Mouse (Mus musculus) CH12.LX (cell line): ENCODE measurements around the gene Pdgfra. TPM values are rescaled to one million over a fixed set of nuclear protein-coding genes. Genes with fewer than 3 reads are reported as not detected.

Source experiments
- DNase-seq: peaks from one replicate; pipeline ENCODE4 v3.0.0-alpha.2; 2013; ENCODE audit errors: extremely low read depth
- H3K27ac ChIP-seq: 2 replicates; pipeline ENCODE4 v1.5.1; 2012; ENCODE audit warnings: low read depth, mild to moderate bottlenecking, control low read depth, moderate library complexity; ENCODE audit not compliant: insufficient read depth
- H3K27me3 ChIP-seq: replicated peaks from 2 replicates; pipeline ENCODE3; 2012; ENCODE audit warnings: inconsistent platforms
- H3K36me3 ChIP-seq, 2 experiments: replicated peaks in 1 of 2; 2 replicates each; pipeline versions ENCODE3 to v1.6.1; 2012; ENCODE audit warnings: inconsistent platforms in 1 of 2, low read length in 1 of 2, mild to moderate bottlenecking in 1 of 2, mixed read lengths in 1 of 2, moderate library complexity in 1 of 2; ENCODE audit not compliant: control insufficient read depth in 1 of 2, insufficient read depth in 1 of 2
- H3K4me1 ChIP-seq, 2 experiments: 2 replicates each; pipeline ENCODE4 v1.6.1; 2012; ENCODE audit warnings: inconsistent platforms in 1 of 2, moderate library complexity in 1 of 2; ENCODE audit not compliant: insufficient read depth in 2 of 2, control insufficient read depth in 1 of 2
- H3K4me2 ChIP-seq: 2 replicates; pipeline ENCODE4 v1.6.1; 2012; ENCODE audit warnings: low read depth, mild to moderate bottlenecking, control low read depth; ENCODE audit not compliant: poor library complexity, insufficient read depth, severe bottlenecking
- H3K4me3 ChIP-seq, 3 experiments: fragments of 150-350 bp in 1 of 3; sonication (generic) in 1 of 3; replicated peaks in 1 of 3; 2 replicates each; pipeline versions ENCODE3 to v1.5.1; 2011 to 2012; ENCODE audit warnings: low read depth in 2 of 3, low read length in 2 of 3, mild to moderate bottlenecking in 2 of 3, moderate library complexity in 2 of 3, control low read depth in 1 of 3, improper control_type of control experiment in 1 of 3, inconsistent platforms in 1 of 3, mixed read lengths in 1 of 3; ENCODE audit not compliant: poor library complexity in 1 of 3
- H3K79me2 ChIP-seq: replicated peaks from 2 replicates; pipeline ENCODE4 v1.6.1; 2012; ENCODE audit warnings: mild to moderate bottlenecking, moderate library complexity; ENCODE audit not compliant: control insufficient read depth, poor library complexity, insufficient read depth, severe bottlenecking; ENCODE audit errors: extremely low read depth
- H3K9ac ChIP-seq: 2 replicates; pipeline ENCODE4 v1.6.1; 2012; ENCODE audit warnings: low read depth, mild to moderate bottlenecking, control low read depth, moderate library complexity; ENCODE audit not compliant: insufficient read depth
- H3K9me3 ChIP-seq: replicated peaks from 2 replicates; pipeline ENCODE3; 2012; ENCODE audit warnings: low read length, inconsistent platforms, mixed read lengths
- CHD1 ChIP-seq: IDR thresholded peaks from 2 replicates; pipeline ENCODE4 v1.6.1; 2012; ENCODE audit warnings: low read depth, low read length, improper control_type of control experiment, inconsistent platforms
- CHD2 ChIP-seq: IDR thresholded peaks from 2 replicates; pipeline ENCODE4 v1.6.1; 2011; ENCODE audit warnings: low read length, improper control_type of control experiment
- CTCF ChIP-seq, 2 experiments: IDR thresholded peaks in 1 of 2; conservative IDR thresholded peaks in 1 of 2; 2 replicates each; pipeline ENCODE4 v1.5.1; 2011 to 2012; ENCODE audit warnings: low read depth in 2 of 2, low read length in 2 of 2, improper control_type of control experiment in 1 of 2, inconsistent platforms in 1 of 2, mild to moderate bottlenecking in 1 of 2, moderate library complexity in 1 of 2
- ELF1 ChIP-seq: IDR thresholded peaks from 2 replicates; pipeline ENCODE4 v1.6.1; 2014; ENCODE audit warnings: low read depth, mild to moderate bottlenecking, inconsistent platforms, low read length, improper control_type of control experiment
- JUND ChIP-seq: conservative IDR thresholded peaks from 2 replicates; pipeline ENCODE4 v1.6.1; 2011; ENCODE audit warnings: low read depth, low read length, improper control_type of control experiment
- MAFK ChIP-seq: IDR thresholded peaks from 2 replicates; pipeline ENCODE4 v1.6.1; 2011; ENCODE audit warnings: low read length, improper control_type of control experiment; ENCODE audit not compliant: insufficient replicate concordance
- MAX ChIP-seq: IDR thresholded peaks from 2 replicates; pipeline ENCODE4 v1.6.1; 2011; ENCODE audit warnings: low read length, improper control_type of control experiment
- MAZ ChIP-seq: IDR thresholded peaks from 2 replicates; pipeline ENCODE4 v1.6.1; 2012; ENCODE audit warnings: low read depth, mild to moderate bottlenecking, inconsistent platforms, low read length, improper control_type of control experiment, moderate library complexity
- NRF1 ChIP-seq: IDR thresholded peaks from 2 replicates; pipeline ENCODE4 v1.6.1; 2014; ENCODE audit warnings: low read depth, mild to moderate bottlenecking, inconsistent platforms, low read length, improper control_type of control experiment, moderate library complexity
- POLR2A ChIP-seq: IDR thresholded peaks from 2 replicates; pipeline ENCODE4 v1.6.1; 2011; ENCODE audit warnings: low read depth, mild to moderate bottlenecking, improper control_type of control experiment, low read length
- RAD21 ChIP-seq: IDR thresholded peaks from 2 replicates; pipeline ENCODE4 v1.6.1; 2011; ENCODE audit warnings: low read depth, mild to moderate bottlenecking, low read length, improper control_type of control experiment, moderate library complexity
- SIN3A ChIP-seq: IDR thresholded peaks from 2 replicates; pipeline ENCODE4 v1.6.1; 2012; ENCODE audit warnings: low read length, improper control_type of control experiment, inconsistent platforms
- SMC3 ChIP-seq: IDR thresholded peaks from 2 replicates; pipeline ENCODE4 v1.6.1; 2011; ENCODE audit warnings: low read depth, low read length, improper control_type of control experiment
- TBP ChIP-seq: conservative IDR thresholded peaks from 2 replicates; pipeline ENCODE4 v1.6.1; 2011; ENCODE audit warnings: low read depth, low read length, improper control_type of control experiment
- TCF12 ChIP-seq: IDR thresholded peaks from 2 replicates; pipeline ENCODE4 v1.6.1; 2014; ENCODE audit warnings: low read depth, mild to moderate bottlenecking, inconsistent platforms, low read length, improper control_type of control experiment
- USF1 ChIP-seq: IDR thresholded peaks from 2 replicates; pipeline ENCODE4 v1.6.1; 2014; ENCODE audit warnings: low read depth, mild to moderate bottlenecking, inconsistent platforms, low read length, improper control_type of control experiment
- ZKSCAN1 ChIP-seq: IDR thresholded peaks from 2 replicates; pipeline ENCODE4 v1.6.1; 2012; ENCODE audit warnings: low read depth, inconsistent platforms, low read length, improper control_type of control experiment, borderline replicate concordance
- dilution Hi-C: fragments of 300-500 bp; cut with MboI; formaldehyde crosslinking; loops from 2 replicates; pipeline ENCODE4 v1.14.3; 2020; ENCODE audit warnings: low sequenced_read_pairs; ENCODE audit not compliant: extremely low pct_unique_long_range_greater_than_20kb, extremely low pct_ligation_motif_present
- in situ Hi-C: fragments of 300-500 bp; cut with MboI; formaldehyde crosslinking; loops from 3 replicates; pipeline ENCODE4 v1.14.3; 2019; ENCODE audit warnings: low sequenced_read_pairs, low pct_ligation_motif_present, low pct_unique_long_range_greater_than_20kb, mixed read lengths
- polyA plus RNA-seq: library from polyadenylated mRNA; unstranded; fragments of >175 nt; gene quantifications from 2 replicates; pipeline ENCODE4 v1.2.1, GENCODE M21; 2012; ENCODE audit warnings: low read depth; ENCODE audit not compliant: insufficient read length
- total RNA-seq, 2 experiments: library from RNA; depleted of rRNA; stranded (reverse); fragments of 300-350 nt in 1 of 2; fragments of >200 nt in 1 of 2; gene quantifications; 2 replicates each; pipeline ENCODE4 v1.2.3; 2012 to 2014

The Pdgfra gene
- total and polyA plus RNA-seq, 3 experiments, result 0.13 to 0.25 (median 0.13) TPM

- TF ChIP-seq CHD1, result no peak
- TF ChIP-seq TBP, result no peak
- TF ChIP-seq MAX, result no peak
- no peak for TF ChIP-seq POLR2A
- TF ChIP-seq USF1, result no peak
- no peak for TF ChIP-seq NRF1
- TF ChIP-seq CTCF (conservative IDR thresholded peaks at IDR 0.05 in 1 of 2, IDR thresholded peaks at IDR 0.05 in 1 of 2; ENCODE audit: low read depth in 2 of 2, low read length in 2 of 2), result no peak
- no peak for TF ChIP-seq ELF1
- no peak for TF ChIP-seq MAZ
- TF ChIP-seq CHD2, result no peak
- TF ChIP-seq MAFK, result no peak
- no peak for TF ChIP-seq SIN3A
- no peaks in the 10 kb centered on the region for H3K36me3 ChIP-seq
- dilution Hi-C loops, result no loop called here
- DNase-seq, result no peak
- peaks cover 11% of the 10 kb centered on the region for H3K9me3 ChIP-seq
- H3K79me2 ChIP-seq, result no peaks in the 10 kb centered on the region
- no peak overlapping the region for H3K4me3 ChIP-seq
- peaks cover 19% of the 10 kb centered on the region for H3K27me3 ChIP-seq
- H3K4me1 ChIP-seq, result peaks cover 0 to 13% of the 10 kb centered on the region in 2 experiments; a peak in 2 of 4 replicates
- in situ Hi-C loops, result loop anchor here (10.0 to 25.0 kb wide), 5 partner anchors 356 to 1296 kb away; no protein-coding TSS in a partner anchor
- no peak overlapping the region for H3K4me2 ChIP-seq
- H3K27ac ChIP-seq, result no peak overlapping the region
- H3K9ac ChIP-seq, result no peak overlapping the region
Observed at GRCm38 (mm10) chr5:75150341-75150981, 1.6 kb upstream of the Pdgfra start.

GRCm38 (mm10) chr5:75151146-75151900 lies 769 bp upstream of the Pdgfra start:
- no peak for TF ChIP-seq JUND
- no peak for TF ChIP-seq CHD1
- TF ChIP-seq RAD21, result peak; percentile 58
- no peak for TF ChIP-seq TCF12
- peak; percentile 40 for TF ChIP-seq SMC3
- TF ChIP-seq CHD2, result 0 out of 2 replicates have a peak, but pooled peaks have one; percentile 31
- no peak for TF ChIP-seq ZKSCAN1
- peak in 1 of 2 experiments; percentile 61; a peak in 2 of 4 replicates for TF ChIP-seq CTCF (conservative IDR thresholded peaks at IDR 0.05 in 1 of 2, IDR thresholded peaks at IDR 0.05 in 1 of 2; ENCODE audit: low read depth in 2 of 2, low read length in 2 of 2)
- Histone ChIP-seq H3K79me2 (no peaks in the 10 kb centered on the region), H3K4me2 (no peak overlapping the region), H3K27ac (no peak overlapping the region), H3K27me3 (peaks cover 20% of the 10 kb centered on the region), H3K9ac (no peak overlapping the region), H3K4me1 (peaks cover 0 to 17% of the 10 kb centered on the region in 2 experiments; a peak in 2 of 4 replicates), H3K4me3 (no peak overlapping the region), H3K9me3 (peaks cover 11% of the 10 kb centered on the region), H3K36me3 (no peaks in the 10 kb centered on the region)
- in situ Hi-C loops, result loop anchor here (10.0 to 25.0 kb wide), 5 partner anchors 357 to 1297 kb away; no protein-coding TSS in a partner anchor
- dilution Hi-C loops, result no loop called here
- peak; percentile 24 for DNase-seq
